In genomic region chr1:162157659-162158058, GRCm38 (mm10) we compare ENCODE assay signal across 25 mouse cellular contexts.
DNase-seq lines count a peak whose midpoint lies in the region; ATAC-seq and TF ChIP-seq lines count a peak whose summit lies in the region.
"Had no signal": no experiment of that assay in that cellular context is flagged by ENCODE, and none has a peak within 500 bp of the region (broad histone marks: within the 10 kb centered on the region; RNA-seq: fewer than 3 reads in every experiment).

No protein-coding gene starts in this region.

- TF ChIP-seq EP300 in liver, postnatal 0 days (IDR thresholded peaks at IDR 0.05; ENCODE audit: low read depth) = no peak

- no peak for TF ChIP-seq CTCF in liver, postnatal 0 days (IDR thresholded peaks at IDR 0.05; ENCODE audit: low read depth)

- H3K27me3 ChIP-seq in liver, embryonic 11.5 days (replicated peaks; ENCODE audit: control insufficient read depth, insufficient read depth, low read length) = no peaks in the 10 kb centered on the region
- no peaks in the 10 kb centered on the region for H3K27me3 ChIP-seq in liver, postnatal 0 days (ENCODE audit: insufficient read depth, low read length)
- no peaks in the 10 kb centered on the region for H3K27me3 ChIP-seq in embryonic facial prominence, embryonic 10.5 days (replicated peaks; ENCODE audit: low read depth, poor library complexity, severe bottlenecking)
- no peaks in the 10 kb centered on the region for H3K27me3 ChIP-seq in limb, embryonic 11.5 days (ENCODE audit: control insufficient read depth, insufficient read depth, low read length)
- H3K27me3 ChIP-seq in kidney, embryonic 14.5 days (ENCODE audit: control insufficient read depth, insufficient read depth, low read length) = no peaks in the 10 kb centered on the region
- H3K27me3 ChIP-seq: forebrain, embryonic 12.5 days; hindbrain, embryonic 15.5 days; neural tube, embryonic 12.5 days; Patski had no signal

- no peaks in the 10 kb centered on the region for H3K4me1 ChIP-seq in liver, embryonic 11.5 days (replicated peaks; ENCODE audit: control insufficient read depth, insufficient read depth, low read length)
- no peaks in the 10 kb centered on the region for H3K4me1 ChIP-seq in liver, postnatal 0 days (ENCODE audit: insufficient read depth)
- peaks cover 21% of the 10 kb centered on the region for H3K4me1 ChIP-seq in embryonic facial prominence, embryonic 10.5 days
- peaks cover 2% of the 10 kb centered on the region; the same call in 1 of the 2 replicates for H3K4me1 ChIP-seq in limb, embryonic 11.5 days (ENCODE audit: control insufficient read depth, insufficient read depth, low read length)
- H3K4me1 ChIP-seq in kidney, embryonic 14.5 days (ENCODE audit: control insufficient read depth, insufficient read depth, low read length) = peaks cover 7% of the 10 kb centered on the region
- H3K4me1 ChIP-seq: hindbrain, embryonic 15.5 days had no signal

- H3K36me3 ChIP-seq in liver, embryonic 11.5 days (ENCODE audit: control insufficient read depth, insufficient read depth, low read length) = no peaks in the 10 kb centered on the region
- H3K36me3 ChIP-seq in liver, postnatal 0 days (replicated peaks; ENCODE audit: insufficient read depth, low read length) = no peaks in the 10 kb centered on the region
- H3K36me3 ChIP-seq in embryonic facial prominence, embryonic 10.5 days (replicated peaks) = no peaks in the 10 kb centered on the region
- no peaks in the 10 kb centered on the region for H3K36me3 ChIP-seq in limb, embryonic 11.5 days (ENCODE audit: control insufficient read depth, insufficient read depth, low read length)
- no peaks in the 10 kb centered on the region for H3K36me3 ChIP-seq in kidney, embryonic 14.5 days (ENCODE audit: control insufficient read depth, insufficient read depth, low read length)
- H3K36me3 ChIP-seq: forebrain, embryonic 12.5 days; hindbrain, embryonic 15.5 days; neural tube, embryonic 12.5 days had no signal

- H3K4me2 ChIP-seq in liver, embryonic 11.5 days = no peak overlapping the region
- H3K4me2 ChIP-seq in liver, postnatal 0 days (ENCODE audit: low read depth, low read length) = no peak overlapping the region
- no peak overlapping the region for H3K4me2 ChIP-seq in limb, embryonic 11.5 days (ENCODE audit: low read depth, severe bottlenecking)
- H3K4me2 ChIP-seq in kidney, embryonic 14.5 days (replicated peaks; ENCODE audit: low read depth, low read length) = no peak overlapping the region
- H3K4me2 ChIP-seq: forebrain, embryonic 12.5 days; hindbrain, embryonic 15.5 days; neural tube, embryonic 12.5 days had no signal

- no peak overlapping the region for H3K9ac ChIP-seq in liver, embryonic 11.5 days (ENCODE audit: low read depth, low read length)
- H3K9ac ChIP-seq in liver, postnatal 0 days (replicated peaks) = no peak overlapping the region
- H3K9ac ChIP-seq in limb, embryonic 11.5 days (ENCODE audit: low read length) = no peak overlapping the region
- no peak overlapping the region for H3K9ac ChIP-seq in kidney, embryonic 14.5 days (ENCODE audit: low read depth, low read length)
- H3K9ac ChIP-seq: forebrain, embryonic 12.5 days; hindbrain, embryonic 15.5 days; neural tube, embryonic 12.5 days had no signal

- no peak overlapping the region for H3K4me3 ChIP-seq in liver, embryonic 11.5 days (ENCODE audit: low read depth, low read length)
- no peak overlapping the region for H3K4me3 ChIP-seq in liver, postnatal 0 days (ENCODE audit: low read depth, low read length)
- H3K4me3 ChIP-seq in embryonic facial prominence, embryonic 10.5 days = no peak overlapping the region
- no peak overlapping the region for H3K4me3 ChIP-seq in limb, embryonic 11.5 days (ENCODE audit: low read depth, low read length)
- no peak overlapping the region for H3K4me3 ChIP-seq in kidney, embryonic 14.5 days (ENCODE audit: low read length)
- H3K4me3 ChIP-seq: erythroblast, embryonic 14.5 days; forebrain, embryonic 12.5 days; hindbrain, embryonic 15.5 days; megakaryocyte, embryonic 14.5 days; neural tube, embryonic 12.5 days had no signal

- H3K27ac ChIP-seq in liver, embryonic 11.5 days (ENCODE audit: low read depth, low read length) = no peak overlapping the region
- H3K27ac ChIP-seq in liver, postnatal 0 days (ENCODE audit: low read depth) = no peak overlapping the region
- peak overlapping the region; percentile 30; the same call in 1 of the 2 replicates for H3K27ac ChIP-seq in embryonic facial prominence, embryonic 10.5 days (replicated peaks)
- 0 out of 2 replicates have a peak overlapping the region, but pooled peaks have one; percentile 22 for H3K27ac ChIP-seq in limb, embryonic 11.5 days (replicated peaks; ENCODE audit: low read depth, low read length)
- H3K27ac ChIP-seq in kidney, embryonic 14.5 days (ENCODE audit: low read depth, low read length) = no peak overlapping the region
- H3K27ac ChIP-seq: forebrain, embryonic 12.5 days; hindbrain, embryonic 15.5 days; neural tube, embryonic 12.5 days had no signal

- 0 out of 2 replicates have a peak, but pooled peaks have one; percentile 39 for ATAC-seq in liver, embryonic 11.5 days (replicated peaks; ENCODE audit: low FRiP score)
- ATAC-seq in liver, postnatal 0 days = no peak
- ATAC-seq in limb, embryonic 11.5 days (ENCODE audit: insufficient number of reproducible peaks, low FRiP score, low TSS enrichment, low read depth) = no peak
- peak; percentile 71 for ATAC-seq in megakaryocyte progenitor cell, adult 5-6 weeks (replicated peaks; ENCODE audit: poor library complexity)
- no peak for ATAC-seq in kidney, embryonic 14.5 days (ENCODE audit: low FRiP score, low TSS enrichment)
- ATAC-seq: CD4-positive, CD25-positive, alpha-beta regulatory T cell, adult 4 months; Patski had no signal

- 82% methylated on average over 5 of the region's 5 CpGs for WGBS in liver, embryonic 11.5 days
- WGBS in liver, postnatal 0 days (ENCODE audit: insufficient replicate concordance) = 77% methylated on average over 5 of the region's 5 CpGs
- 87% methylated on average over 5 of the region's 5 CpGs for WGBS in embryonic facial prominence, embryonic 10.5 days
- WGBS in limb, embryonic 11.5 days = 86% methylated on average over 5 of the region's 5 CpGs
- WGBS in kidney, embryonic 14.5 days = 62% methylated on average over 5 of the region's 5 CpGs

- no peaks in the 10 kb centered on the region for H3K9me3 ChIP-seq in liver, embryonic 11.5 days (ENCODE audit: control insufficient read depth, low read length)
- H3K9me3 ChIP-seq in liver, postnatal 0 days (ENCODE audit: low read length) = no peaks in the 10 kb centered on the region
- no peaks in the 10 kb centered on the region for H3K9me3 ChIP-seq in embryonic facial prominence, embryonic 10.5 days
- no peaks in the 10 kb centered on the region for H3K9me3 ChIP-seq in limb, embryonic 11.5 days (ENCODE audit: control insufficient read depth, low read length)
- H3K9me3 ChIP-seq in kidney, embryonic 14.5 days (ENCODE audit: control insufficient read depth, low read length) = no peaks in the 10 kb centered on the region
- H3K9me3 ChIP-seq: forebrain, embryonic 12.5 days; hindbrain, embryonic 15.5 days; megakaryocyte, embryonic 14.5 days; neural tube, embryonic 12.5 days had no signal

- DNase-seq in liver, embryonic 11.5 days (ENCODE audit: low spot score) = no peak
- DNase-seq in liver, postnatal 0 days = no peak
- no peak for DNase-seq in embryonic facial prominence, embryonic 10.5 days (ENCODE audit: low spot score)
- no peak for DNase-seq in limb, embryonic 11.5 days (ENCODE audit: low spot score)
- no peak for DNase-seq in MN1 (ENCODE audit: low spot score)
- DNase-seq in adrenal gland, postnatal 14 days = no peak
- DNase-seq: cerebellum, adult 8-10 months; cerebellum, postnatal 36 days; gastrocnemius, postnatal 25 days; heart, postnatal 4 days; kidney, adult 9 months; kidney, postnatal 25 days; lung, adult 18-20 months; midbrain, embryonic 14.5 days; right cerebral cortex, postnatal 14 days; spleen, adult 18-20 months had no signal

Comparison
In these comparisons a context has a peak if more than half of its experiments do, and no peak if none do; other contexts are left out.
1. ATAC-seq: peak in liver, embryonic 11.5 days (single experiment) and megakaryocyte progenitor cell, adult 5-6 weeks (single experiment); none in liver, postnatal 0 days (single experiment), limb, embryonic 11.5 days (single experiment) and kidney, embryonic 14.5 days (single experiment).
2. H3K27ac ChIP-seq: peak in embryonic facial prominence, embryonic 10.5 days (single experiment) and limb, embryonic 11.5 days (single experiment); none in liver, embryonic 11.5 days (single experiment), liver, postnatal 0 days (single experiment) and kidney, embryonic 14.5 days (single experiment).